Mouse (Mus musculus): ENCODE measurements at regions not wholly inside any gene's neighbourhood (a gene's known extent, or its start where the extent isn't known, plus 50 kb on each side); places are given as distances from the start of the nearest gene placed in this dataset.
A peak's percentile ranks its signal among the peaks of the same experiment; 100 is the strongest.

- H3K4me3 ChIP-seq (ENCODE audit: low read depth, low read length): no peak overlapping the region
- WGBS: 92% methylated on average over 10 of the region's 10 CpGs
- H3K9me3 ChIP-seq (ENCODE audit: low read length): no peaks in the 10 kb centered on the region
- peak; percentile 52; the same call in 1 of the 2 replicates for ATAC-seq (ENCODE audit: low FRiP score)
- no peaks in the 10 kb centered on the region for H3K27me3 ChIP-seq (ENCODE audit: insufficient read depth, low read length)
- H3K36me3 ChIP-seq (ENCODE audit: insufficient read depth, low read length): no peaks in the 10 kb centered on the region
- no peak overlapping the region for H3K9ac ChIP-seq (replicated peaks; ENCODE audit: low read length, poor library complexity, severe bottlenecking)
- no peak overlapping the region for H3K4me2 ChIP-seq (ENCODE audit: low read depth, low read length, poor library complexity, severe bottlenecking)
- TF ChIP-seq CTCF (IDR thresholded peaks at IDR 0.05): no peak
- no peak overlapping the region for H3K27ac ChIP-seq (ENCODE audit: low read depth, low read length)
- DNase-seq (ENCODE audit: low spot score): peak; percentile 56
- no peaks in the 10 kb centered on the region for H3K4me1 ChIP-seq (ENCODE audit: insufficient read depth, low read length)
Observed at GRCm38 (mm10) chr7:54783550-54784529, 51.5 kb upstream of the Luzp2 start.

All from midbrain, postnatal 0 days (tissue).